Mouse (Mus musculus): ENCODE results near the gene Gypa. TPM values are rescaled to one million over a fixed set of nuclear protein-coding genes. Genes with fewer than 3 reads are reported as not detected.

The Gypa gene
- 0.10 TPM in 1 of 2 replicates, not detected in the other for polyA plus RNA-seq (2012; rRNA removed; ENCODE audit: low replicate concordance)

GRCm38 (mm10) chr8:80493523-80494345 is at the start of gene Gypa:
Gene Gypa, plus strand, starts transcription at chr8:80493781.

Other genes with a start within 250 kb of the Gypa start
- gene Frem3, start 117.3 kb downstream of the Gypa start, polyA plus RNA-seq (2012; rRNA removed; ENCODE audit: low replicate concordance): not detected in 2 replicates
- gene Smarca5, start 245.7 kb downstream of the Gypa start, polyA plus RNA-seq (2012; rRNA removed; ENCODE audit: low replicate concordance): 3.0 and 7.0 TPM in 2 replicates